Mouse (Mus musculus): ENCODE results near the gene Adh7. TPM values are rescaled to one million over a fixed set of nuclear protein-coding genes. Genes with fewer than 3 reads are reported as not detected.

The Adh7 gene
- total RNA-seq (2021): under 1 TPM; 0.10 to 0.11 TPM

GRCm38 (mm10) chr3:138217631-138218264 is at the start of gene Adh7:
TSS of gene Adh7 (plus strand) at chr3:138217760.
- DNase-seq (ENCODE audit: low spot score in 2 of 2): no peak
- intact Hi-C loops (cut with DNase I): no loop called here

GRCm38 (mm10) chr3:138173291-138173690 is 44.3 kb upstream of the Adh7 start:
- DNase-seq (ENCODE audit: low spot score in 2 of 2): no peak
- intact Hi-C loops (cut with DNase I): no loop called here

- no peak for DNase-seq (ENCODE audit: low spot score in 2 of 2)
- intact Hi-C loops (cut with DNase I): no loop called here
Observed at GRCm38 (mm10) chr3:138175551-138175950, 42.0 kb upstream of the Adh7 start.

GRCm38 (mm10) chr3:138182019-138182418 is 35.5 kb upstream of the Adh7 start:
- no peak for DNase-seq (ENCODE audit: low spot score in 2 of 2)
- intact Hi-C loops (cut with DNase I): no loop called here

- intact Hi-C loops (cut with DNase I): no loop called here
Observed at GRCm38 (mm10) chr3:138183371-138183770, 34.2 kb upstream of the Adh7 start.

GRCm38 (mm10) chr3:138185290-138185689 is 32.3 kb upstream of the Adh7 start:
- no peak for DNase-seq (ENCODE audit: low spot score in 2 of 2)
- intact Hi-C loops (cut with DNase I): no loop called here

More at GRCm38 (mm10) chr3:138183371-138183770, 34.2 kb upstream of the Adh7 start:
- DNase-seq (ENCODE audit: low spot score in 2 of 2): no peak

- DNase-seq (ENCODE audit: low spot score in 2 of 2): no peak
- intact Hi-C loops (cut with DNase I): no loop called here
Observed at GRCm38 (mm10) chr3:138185995-138186930, 31.3 kb upstream of the Adh7 start.

- no peak for DNase-seq (ENCODE audit: low spot score in 2 of 2)
- intact Hi-C loops (cut with DNase I): no loop called here
Observed at GRCm38 (mm10) chr3:138192260-138192659, 25.3 kb upstream of the Adh7 start.

- intact Hi-C loops (cut with DNase I): no loop called here
Observed at GRCm38 (mm10) chr3:138193683-138194302, 23.8 kb upstream of the Adh7 start, which contains the start of gene 4930579F01Rik. TSS of gene 4930579F01Rik (minus strand) at chr3:138193825.

GRCm38 (mm10) chr3:138197093-138197492 is 20.5 kb upstream of the Adh7 start:
- no peak for DNase-seq (ENCODE audit: low spot score in 2 of 2)
- intact Hi-C loops (cut with DNase I): loop anchor here (2.0 kb wide), 1 partner anchor 236 kb away; no protein-coding TSS in a partner anchor

More at GRCm38 (mm10) chr3:138193683-138194302, 23.8 kb upstream of the Adh7 start, which contains the start of gene 4930579F01Rik:
- DNase-seq (ENCODE audit: low spot score in 2 of 2): no peak

GRCm38 (mm10) chr3:138197556-138197955 is 20.0 kb upstream of the Adh7 start:
- DNase-seq (ENCODE audit: low spot score in 2 of 2): no peak
- intact Hi-C loops (cut with DNase I): loop anchor here (2.0 kb wide), 1 partner anchor 235 kb away; no protein-coding TSS in a partner anchor

GRCm38 (mm10) chr3:138197973-138198721 is 19.4 kb upstream of the Adh7 start:
- intact Hi-C loops (cut with DNase I): loop anchor here (2.0 kb wide), 2 partner anchors 207 to 235 kb away; no protein-coding TSS in a partner anchor
- peak; percentile 79 to 88 for DNase-seq (ENCODE audit: low spot score in 2 of 2)

- intact Hi-C loops (cut with DNase I): loop anchor here (2.0 kb wide), 1 partner anchor 206 kb away; no protein-coding TSS in a partner anchor
- no peak for DNase-seq (ENCODE audit: low spot score in 2 of 2)
Observed at GRCm38 (mm10) chr3:138198722-138199068, 18.9 kb upstream of the Adh7 start.

- no peak for DNase-seq (ENCODE audit: low spot score in 2 of 2)
- intact Hi-C loops (cut with DNase I): no loop called here
Observed at GRCm38 (mm10) chr3:138208821-138209220, 8.7 kb upstream of the Adh7 start.

- no peak for DNase-seq (ENCODE audit: low spot score in 2 of 2)
- intact Hi-C loops (cut with DNase I): no loop called here
Observed at GRCm38 (mm10) chr3:138210432-138211075, 7.0 kb upstream of the Adh7 start.

GRCm38 (mm10) chr3:138212431-138212951 is 5.1 kb upstream of the Adh7 start:
- intact Hi-C loops (cut with DNase I): no loop called here
- no peak for DNase-seq (ENCODE audit: low spot score in 2 of 2)

- DNase-seq (ENCODE audit: low spot score in 2 of 2): no peak
- intact Hi-C loops (cut with DNase I): no loop called here
Observed at GRCm38 (mm10) chr3:138215395-138215989, 2.1 kb upstream of the Adh7 start.

- no peak for DNase-seq (ENCODE audit: low spot score in 2 of 2)
- intact Hi-C loops (cut with DNase I): no loop called here
Observed at GRCm38 (mm10) chr3:138216091-138216490, 1.5 kb upstream of the Adh7 start.

Data from left cerebral cortex, postnatal 36 days (tissue).